Mouse (Mus musculus) neural tube, embryonic 13.5 days (tissue): ENCODE results near the gene Tnik. TPM values are rescaled to one million over a fixed set of nuclear protein-coding genes. Genes with fewer than 3 reads are reported as not detected.

Experiments used
- ATAC-seq: fragments of 200-750 bp; cut with Nextera tagmentation; 2 replicates; pipeline ENCODE4 v1.8.0; 2017; ENCODE audit warnings: low read depth, mild to moderate bottlenecking, moderate TSS enrichment, moderate library complexity
- H3K27ac ChIP-seq: fragments of 300-500 bp; sonication (generic); replicated peaks from 2 replicates; pipeline ENCODE4 v1.5.1; 2015; ENCODE audit warnings: moderate library complexity, mild to moderate bottlenecking, inconsistent platforms
- H3K27me3 ChIP-seq: fragments of 300-500 bp; sonication (generic); 2 replicates; pipeline ENCODE4 v1.6.1; 2015; ENCODE audit warnings: mild to moderate bottlenecking, inconsistent platforms
- H3K36me3 ChIP-seq: fragments of 300-500 bp; sonication (generic); 2 replicates; pipeline ENCODE4 v1.6.1; 2015; ENCODE audit warnings: mild to moderate bottlenecking, inconsistent platforms
- H3K4me1 ChIP-seq: fragments of 300-500 bp; sonication (generic); replicated peaks from 2 replicates; pipeline ENCODE4 v1.6.1; 2015; ENCODE audit warnings: inconsistent platforms
- H3K4me2 ChIP-seq: fragments of 300-500 bp; sonication (generic); 2 replicates; pipeline ENCODE4 v1.6.1; 2015; ENCODE audit warnings: inconsistent platforms, mild to moderate bottlenecking, moderate library complexity
- H3K4me3 ChIP-seq: fragments of 300-500 bp; sonication (generic); 2 replicates; pipeline ENCODE4 v1.5.1; 2015; ENCODE audit warnings: mild to moderate bottlenecking, inconsistent platforms
- H3K9ac ChIP-seq: fragments of 300-500 bp; sonication (generic); 2 replicates; pipeline ENCODE4 v1.6.1; 2015; ENCODE audit warnings: moderate library complexity, mild to moderate bottlenecking, inconsistent platforms
- H3K9me3 ChIP-seq: fragments of 300-500 bp; sonication (generic); 2 replicates; pipeline ENCODE4 v1.6.1; 2016; ENCODE audit warnings: inconsistent platforms
- WGBS: fragments of 180-500 bp; shearing (Covaris S2); methylation state at CpG from one replicate; pipeline ENCODE4 v1.1.7; 2015; 5-methylcytosine and 5-hydroxymethylcytosine counted together
- polyA plus RNA-seq: library from polyadenylated mRNA; unstranded; fragments of >200 nt; fragmentation: Nextera tagmentation; extraction: Ambion mirVana; gene quantifications from 2 replicates; pipeline ENCODE4 v1.2.1, GENCODE M21; 2015

Tnik gene
- polyA plus RNA-seq, 1 experiment from 2014 or later: 61.2 TPM

DNA sequence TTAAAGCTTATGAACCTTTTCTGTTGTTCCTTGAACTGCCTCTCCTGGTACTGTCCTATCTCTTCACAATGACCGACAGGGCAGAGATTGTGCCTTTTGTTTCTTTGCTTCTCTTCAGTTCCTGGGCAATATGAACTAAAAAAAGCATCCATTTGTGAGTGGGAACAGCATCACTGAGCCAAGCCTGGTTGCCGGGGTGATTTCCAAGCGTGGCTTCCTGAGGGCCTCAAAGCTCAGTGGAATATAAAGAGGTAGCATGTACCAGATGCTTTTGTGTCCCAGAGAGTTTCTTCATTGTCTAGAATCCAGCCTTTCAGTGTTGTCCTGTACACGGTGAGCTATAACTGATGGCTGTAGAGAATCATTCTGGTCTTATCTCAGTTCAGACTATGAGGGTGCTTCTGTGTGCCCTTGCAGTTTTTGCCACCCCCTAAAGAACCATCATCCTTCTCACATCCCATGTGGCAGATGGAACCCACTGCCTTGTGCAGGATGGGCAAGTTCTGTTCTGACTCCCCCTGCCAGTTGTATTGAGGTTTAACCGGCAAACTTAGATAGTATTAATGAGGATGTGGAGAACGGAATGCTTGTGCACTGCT, 246.4 kb downstream of the Tnik start:
- Histone ChIP-seq H3K4me2 (no peak overlapping the region), H3K4me3 (no peak overlapping the region), H3K27me3 (no peaks in the 10 kb centered on the region), H3K4me1 (peaks cover 5% of the 10 kb centered on the region), H3K36me3 (peaks cover 11% of the 10 kb centered on the region), H3K27ac (no peak overlapping the region), H3K9me3 (no peaks in the 10 kb centered on the region), H3K9ac (no peak overlapping the region)
- 62% methylated on average over 6 of the region's 6 CpGs for WGBS
- no peak for ATAC-seq

DNA sequence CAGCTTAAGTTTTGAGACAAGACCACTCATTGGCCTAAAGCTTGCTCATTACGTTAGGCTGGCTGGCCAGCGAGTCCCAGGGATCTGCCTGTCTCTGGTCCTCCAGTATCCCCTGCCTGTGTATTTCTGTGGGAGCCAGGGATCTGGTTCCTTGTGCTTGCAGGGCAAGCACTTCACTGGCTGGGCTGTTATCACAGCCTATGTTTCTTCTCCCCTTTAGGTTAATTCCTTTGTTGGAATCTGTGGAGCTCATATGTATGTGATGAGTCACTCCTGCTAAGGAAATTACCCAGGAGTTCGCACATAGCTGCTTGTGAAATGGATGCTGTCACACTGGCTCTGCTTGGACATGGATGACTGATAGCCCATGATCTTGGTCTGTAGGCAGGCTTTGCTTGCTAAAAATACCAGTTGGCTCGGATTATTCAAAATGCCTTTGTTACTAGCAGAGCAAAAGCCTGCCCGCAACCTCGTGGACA, 260.0 kb downstream of the Tnik start:
- Histone ChIP-seq H3K4me3 (no peak overlapping the region), H3K27ac (no peak overlapping the region), H3K4me2 (no peak overlapping the region), H3K4me1 (peaks cover 11% of the 10 kb centered on the region), H3K9ac (no peak overlapping the region), H3K9me3 (no peaks in the 10 kb centered on the region), H3K36me3 (no peaks in the 10 kb centered on the region), H3K27me3 (no peaks in the 10 kb centered on the region)
- WGBS: 41% methylated on average over 6 of the region's 6 CpGs
- peak; percentile 23; the same call in 1 of the 2 replicates for ATAC-seq

GRCm38 (mm10) chr3:28523541-28524165, 260.6 kb downstream of the Tnik start:
- H3K27ac ChIP-seq: 0 out of 2 replicates have a peak overlapping the region, but pooled peaks have one; percentile 9
- H3K9ac ChIP-seq: no peak overlapping the region
- H3K9me3 ChIP-seq: no peaks in the 10 kb centered on the region
- H3K4me1 ChIP-seq: peaks cover 11% of the 10 kb centered on the region
- H3K27me3 ChIP-seq: no peaks in the 10 kb centered on the region
- ATAC-seq: no peak
- H3K4me3 ChIP-seq: no peak overlapping the region
- H3K4me2 ChIP-seq: no peak overlapping the region
- H3K36me3 ChIP-seq: no peaks in the 10 kb centered on the region
- WGBS: 27% methylated on average over 4 of the region's 4 CpGs

GRCm38 (mm10) chr3:28524562-28524961, 261.5 kb downstream of the Tnik start:
- 90% methylated on average over 3 of the region's 3 CpGs for WGBS
- Histone ChIP-seq H3K27ac (no peak overlapping the region), H3K27me3 (no peaks in the 10 kb centered on the region), H3K4me1 (peaks cover 11% of the 10 kb centered on the region), H3K4me3 (no peak overlapping the region), H3K9me3 (no peaks in the 10 kb centered on the region), H3K4me2 (no peak overlapping the region), H3K36me3 (no peaks in the 10 kb centered on the region), H3K9ac (no peak overlapping the region)
- no peak for ATAC-seq

DNA sequence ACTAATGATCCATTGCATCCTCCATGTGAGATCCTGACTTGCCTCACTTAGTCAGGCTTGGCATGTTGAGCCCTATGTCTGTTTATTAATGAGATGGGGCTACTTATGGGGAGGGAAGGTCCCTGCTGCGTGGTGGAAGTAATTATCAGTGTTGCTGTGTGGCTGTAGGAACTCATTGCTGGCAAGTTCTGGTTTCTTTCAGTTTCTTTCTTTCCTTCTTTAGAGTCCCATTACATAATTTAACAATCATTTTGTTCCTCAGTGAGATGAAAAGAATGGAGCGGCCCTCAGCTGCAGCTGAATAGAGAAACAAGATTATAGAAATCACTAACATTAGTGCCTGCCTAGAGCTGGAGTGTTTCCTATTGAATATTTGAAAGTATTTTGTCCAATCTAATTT, 263.7 kb downstream of the Tnik start:
- ATAC-seq: no peak
- no peaks in the 10 kb centered on the region for H3K36me3 ChIP-seq
- H3K9me3 ChIP-seq: no peaks in the 10 kb centered on the region
- H3K27me3 ChIP-seq: no peaks in the 10 kb centered on the region
- H3K4me1 ChIP-seq: peaks cover 17% of the 10 kb centered on the region
- H3K4me2 ChIP-seq: no peak overlapping the region
- H3K4me3 ChIP-seq: no peak overlapping the region
- H3K27ac ChIP-seq: no peak overlapping the region
- WGBS: 84% methylated on average over 2 of the region's 2 CpGs
- no peak overlapping the region for H3K9ac ChIP-seq

DNA sequence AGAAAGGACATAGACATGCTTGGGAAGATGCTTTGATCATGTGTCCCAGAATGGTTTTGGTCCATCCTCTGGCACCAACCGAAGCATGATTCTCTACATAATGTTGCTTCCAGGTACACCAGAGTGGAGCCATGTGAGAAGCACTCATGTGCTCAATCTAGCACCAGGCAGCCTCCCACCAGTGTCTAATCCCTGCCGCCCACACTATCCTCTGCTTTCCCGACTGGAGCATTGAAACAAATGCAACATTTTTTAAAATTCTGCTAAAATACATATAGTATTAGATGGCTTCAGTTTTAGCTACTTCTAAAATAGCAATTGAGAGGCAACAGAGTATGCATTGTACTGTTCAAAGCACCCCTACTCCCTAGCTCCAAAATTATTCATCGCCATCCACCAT, 264.2 kb downstream of the Tnik start:
- Histone ChIP-seq H3K27ac (no peak overlapping the region), H3K36me3 (no peaks in the 10 kb centered on the region), H3K4me1 (peaks cover 22% of the 10 kb centered on the region), H3K27me3 (no peaks in the 10 kb centered on the region), H3K9ac (no peak overlapping the region), H3K4me2 (no peak overlapping the region), H3K9me3 (no peaks in the 10 kb centered on the region), H3K4me3 (no peak overlapping the region)
- WGBS: 92% methylated on average over 4 of the region's 4 CpGs
- ATAC-seq: no peak

- no peaks in the 10 kb centered on the region for H3K27me3 ChIP-seq
- H3K4me2 ChIP-seq: no peak overlapping the region
- no peak overlapping the region for H3K4me3 ChIP-seq
- H3K9ac ChIP-seq: no peak overlapping the region
- H3K4me1 ChIP-seq: 0 out of 2 replicates have a peak, but pooled peaks cover 12% of the 10 kb centered on the region
- no peaks in the 10 kb centered on the region for H3K9me3 ChIP-seq
- H3K36me3 ChIP-seq: no peaks in the 10 kb centered on the region
- 81% methylated on average over 4 of the region's 4 CpGs for WGBS
- no peak overlapping the region for H3K27ac ChIP-seq
- no peak for ATAC-seq
These were observed 266.5 kb downstream of the Tnik start for GRCm38 (mm10) chr3:28529548-28529947.

DNA sequence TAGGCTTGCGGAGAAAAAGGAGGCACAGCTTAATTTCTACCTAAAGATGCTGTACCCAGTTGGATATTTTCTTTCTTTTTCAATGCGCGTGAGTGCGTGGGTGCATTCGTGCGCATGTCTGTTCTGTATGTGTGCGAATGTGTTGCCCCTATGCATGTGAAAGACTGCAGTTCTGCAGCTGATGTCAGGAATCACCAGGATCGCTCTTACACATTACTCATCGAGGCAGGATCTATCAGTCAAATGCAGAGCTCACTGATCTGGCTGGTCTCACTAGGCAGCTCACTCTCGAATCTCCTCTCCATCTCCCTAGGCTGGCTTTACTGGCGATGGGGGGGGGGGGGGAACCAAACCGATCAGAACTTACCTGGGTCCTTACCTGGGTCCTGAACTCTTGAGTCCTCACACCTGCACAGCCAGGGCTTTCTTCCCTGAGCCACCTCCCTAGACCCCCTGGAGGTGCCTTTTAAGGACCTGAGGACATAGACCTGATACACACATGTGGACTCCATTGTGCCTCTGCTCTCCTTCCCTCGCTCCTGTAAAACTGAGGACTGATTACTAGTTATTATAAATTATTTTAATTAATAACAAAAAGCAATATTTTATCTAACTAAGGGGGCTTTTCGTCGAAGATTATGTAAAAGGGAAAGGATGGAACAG, 268.4 kb downstream of the Tnik start:
- 75% methylated on average over 15 of the region's 15 CpGs for WGBS
- no peak overlapping the region for H3K4me3 ChIP-seq
- no peak for ATAC-seq
- no peaks in the 10 kb centered on the region for H3K27me3 ChIP-seq
- H3K4me2 ChIP-seq: no peak overlapping the region
- H3K9ac ChIP-seq: no peak overlapping the region
- H3K9me3 ChIP-seq: no peaks in the 10 kb centered on the region
- no peaks in the 10 kb centered on the region for H3K36me3 ChIP-seq
- 0 out of 2 replicates have a peak, but pooled peaks cover 12% of the 10 kb centered on the region for H3K4me1 ChIP-seq
- H3K27ac ChIP-seq: no peak overlapping the region

GRCm38 (mm10) chr3:28532666-28533065, 269.7 kb downstream of the Tnik start:
- 90% methylated on average over 7 of the region's 7 CpGs for WGBS
- H3K27ac ChIP-seq: no peak overlapping the region

DNA sequence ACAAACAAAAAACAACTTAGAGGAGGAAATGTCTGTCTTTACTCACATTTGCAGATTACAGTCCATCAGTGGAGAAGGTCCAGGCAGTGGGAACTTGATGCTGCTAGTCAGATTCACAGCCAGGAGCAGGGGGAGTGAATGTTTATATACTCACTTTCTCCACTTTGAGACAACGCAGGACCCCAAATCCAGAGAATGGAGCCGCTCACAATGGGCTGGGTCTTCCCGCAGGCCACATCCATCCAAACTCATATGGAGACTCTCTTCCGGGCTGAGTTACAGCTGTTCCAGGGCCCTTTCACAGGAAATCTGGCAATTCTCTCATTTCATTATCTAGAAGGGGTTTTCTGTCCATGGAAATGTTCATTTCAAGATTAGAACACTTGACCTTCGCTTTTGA, 277.1 kb downstream of the Tnik start:
- Histone ChIP-seq H3K9ac (no peak overlapping the region), H3K27ac (no peak overlapping the region), H3K9me3 (no peaks in the 10 kb centered on the region), H3K36me3 (peaks cover 13% of the 10 kb centered on the region; the same call in 1 of the 2 replicates), H3K4me1 (no peaks in the 10 kb centered on the region), H3K4me3 (no peak overlapping the region), H3K4me2 (no peak overlapping the region), H3K27me3 (no peaks in the 10 kb centered on the region)
- WGBS: 91% methylated on average over 5 of the region's 5 CpGs
- no peak for ATAC-seq

More at GRCm38 (mm10) chr3:28532666-28533065, 269.7 kb downstream of the Tnik start:
- H3K27me3 ChIP-seq: no peaks in the 10 kb centered on the region
- no peaks in the 10 kb centered on the region for H3K9me3 ChIP-seq
- 0 out of 2 replicates have a peak, but pooled peaks cover 12% of the 10 kb centered on the region for H3K4me1 ChIP-seq
- ATAC-seq: no peak
- H3K36me3 ChIP-seq: no peaks in the 10 kb centered on the region
- H3K4me3 ChIP-seq: no peak overlapping the region
- H3K9ac ChIP-seq: no peak overlapping the region
- H3K4me2 ChIP-seq: no peak overlapping the region

GRCm38 (mm10) chr3:28542941-28543340, 279.9 kb downstream of the Tnik start:
- no peaks in the 10 kb centered on the region for H3K27me3 ChIP-seq
- no peak overlapping the region for H3K27ac ChIP-seq
- no peak overlapping the region for H3K4me3 ChIP-seq
- no peak for ATAC-seq
- H3K9me3 ChIP-seq: no peaks in the 10 kb centered on the region
- no peak overlapping the region for H3K9ac ChIP-seq
- H3K4me1 ChIP-seq: peaks cover 6% of the 10 kb centered on the region
- H3K36me3 ChIP-seq: peaks cover 13% of the 10 kb centered on the region; the same call in 1 of the 2 replicates
- 93% methylated on average over 3 of the region's 3 CpGs for WGBS
- H3K4me2 ChIP-seq: no peak overlapping the region

- 0 out of 2 replicates have a peak, but pooled peaks have one; percentile 38 for ATAC-seq
- H3K9ac ChIP-seq: no peak overlapping the region
These were observed 280.5 kb downstream of the Tnik start for GRCm38 (mm10) chr3:28543380-28543984.

More at GRCm38 (mm10) chr3:28543380-28543984, 280.5 kb downstream of the Tnik start:
- WGBS: 73% methylated on average over 10 of the region's 10 CpGs
- Histone ChIP-seq H3K4me3 (no peak overlapping the region), H3K9me3 (no peaks in the 10 kb centered on the region), H3K27me3 (no peaks in the 10 kb centered on the region), H3K4me2 (no peak overlapping the region), H3K27ac (no peak overlapping the region), H3K4me1 (peaks cover 12% of the 10 kb centered on the region), H3K36me3 (peaks cover 13% of the 10 kb centered on the region; the same call in 1 of the 2 replicates)
